Mouse (Mus musculus) MEL (cell line): ENCODE results near the gene Olfr894.

Source experiments
- EP300 ChIP-seq, 2 experiments: IDR thresholded peaks; 2 replicates each; pipeline ENCODE4 v1.6.1; 2011; ENCODE audit warnings: improper control_type of control experiment in 2 of 2, low read length in 2 of 2, low read depth in 1 of 2, mild to moderate bottlenecking in 1 of 2
- HCFC1 ChIP-seq: IDR thresholded peaks from 2 replicates; pipeline ENCODE4 v1.6.1; 2012; ENCODE audit warnings: low read depth, mild to moderate bottlenecking, inconsistent platforms, low read length, improper control_type of control experiment, moderate library complexity
- POLR2A ChIP-seq, 2 experiments: IDR thresholded peaks; 2 replicates each; pipeline ENCODE4 v1.6.1; 2011 to 2012; ENCODE audit warnings: low read length in 2 of 2, mild to moderate bottlenecking in 2 of 2, control low read depth in 1 of 2, improper control_type of control experiment in 1 of 2, low read depth in 1 of 2, moderate library complexity in 1 of 2; ENCODE audit not compliant: control insufficient read depth in 1 of 2, insufficient read depth in 1 of 2, poor library complexity in 1 of 2
- POLR2AphosphoS5 ChIP-seq: IDR thresholded peaks from 2 replicates; pipeline ENCODE4 v1.6.1; 2012; ENCODE audit warnings: low read depth, borderline replicate concordance, mild to moderate bottlenecking, inconsistent platforms, low read length, moderate library complexity, mixed read lengths
- UBTF ChIP-seq: IDR thresholded peaks from 2 replicates; pipeline ENCODE4 v1.6.1; 2012; ENCODE audit warnings: low read depth, mild to moderate bottlenecking, inconsistent platforms, low read length, improper control_type of control experiment, moderate library complexity, borderline replicate concordance; ENCODE audit not compliant: insufficient read depth
- USF1 ChIP-seq: IDR thresholded peaks from 2 replicates; pipeline ENCODE4 v1.6.1; 2014; ENCODE audit warnings: low read depth, mild to moderate bottlenecking, inconsistent platforms, low read length, improper control_type of control experiment, moderate library complexity

GRCm38 (mm10) chr9:38217755-38218154 lies at the start of gene Olfr894:
- no peak for TF ChIP-seq POLR2AphosphoS5
- no peak for TF ChIP-seq USF1
- no peak for TF ChIP-seq UBTF
- no peak for TF ChIP-seq POLR2A (IDR thresholded peaks at IDR 0.05; ENCODE audit: control insufficient read depth in 1 of 2, insufficient read depth in 1 of 2, low read depth in 1 of 2, low read length in 2 of 2, poor library complexity in 1 of 2)
- no peak for TF ChIP-seq HCFC1
- no peak for TF ChIP-seq EP300 (IDR thresholded peaks at IDR 0.05; ENCODE audit: low read depth in 1 of 2, low read length in 2 of 2)
